Mouse (Mus musculus) limb, embryonic 11.5 days (tissue): ENCODE measurements around the gene Vmn2r37. TPM values are rescaled to one million over a fixed set of nuclear protein-coding genes. Genes with fewer than 3 reads are reported as not detected.
"Not testable (repeated sequence)": the region's sequence is repeated elsewhere in the genome, so short reads cannot be mapped to it uniquely, and the experiment has no call there.

Experiments
- ATAC-seq: fragments of 200-750 bp; cut with Nextera tagmentation; 2 replicates; pipeline ENCODE4 v1.8.0; 2017; ENCODE audit warnings: low read depth; ENCODE audit not compliant: insufficient number of reproducible peaks, low FRiP score, low TSS enrichment
- DNase-seq: peaks from one replicate; pipeline ENCODE4 v3.0.0-alpha.2; 2015; ENCODE audit warnings: low spot score
- H3K27ac ChIP-seq: fragments of 300-500 bp; sonication (generic); replicated peaks from 2 replicates; pipeline ENCODE4 v1.5.1; 2014; ENCODE audit warnings: low read depth, mild to moderate bottlenecking, low read length
- H3K27me3 ChIP-seq: fragments of 300-500 bp; sonication (generic); 2 replicates; pipeline ENCODE4 v1.6.1; 2014; ENCODE audit warnings: mild to moderate bottlenecking, low read length, mixed read lengths; ENCODE audit not compliant: control insufficient read depth, insufficient read depth
- H3K36me3 ChIP-seq: fragments of 300-500 bp; sonication (generic); 2 replicates; pipeline ENCODE4 v1.6.1; 2014; ENCODE audit warnings: mild to moderate bottlenecking, low read length, moderate library complexity, mixed read lengths; ENCODE audit not compliant: control insufficient read depth, insufficient read depth
- H3K4me1 ChIP-seq: fragments of 300-500 bp; sonication (generic); 2 replicates; pipeline ENCODE4 v1.6.1; 2014; ENCODE audit warnings: low read length, mixed read lengths; ENCODE audit not compliant: control insufficient read depth, insufficient read depth
- H3K4me2 ChIP-seq: fragments of 300-500 bp; sonication (generic); 2 replicates; pipeline ENCODE4 v1.6.1; 2014; ENCODE audit warnings: low read depth, mild to moderate bottlenecking, moderate library complexity; ENCODE audit not compliant: severe bottlenecking
- H3K4me3 ChIP-seq: fragments of 300-500 bp; sonication (generic); 2 replicates; pipeline ENCODE4 v1.5.1; 2014; ENCODE audit warnings: low read depth, low read length
- H3K9ac ChIP-seq: fragments of 300-500 bp; sonication (generic); 2 replicates; pipeline ENCODE4 v1.6.1; 2014; ENCODE audit warnings: mild to moderate bottlenecking, low read length
- H3K9me3 ChIP-seq: fragments of 300-500 bp; sonication (generic); 2 replicates; pipeline ENCODE4 v1.6.1; 2016; ENCODE audit warnings: low read length; ENCODE audit not compliant: control insufficient read depth
- WGBS: fragments of 180-500 bp; shearing (Covaris S2); extraction: QIAGEN DNeasy Blood & Tissue Kit; methylation state at CpG from one replicate; pipeline ENCODE4 v1.1.7; 2014; 5-methylcytosine and 5-hydroxymethylcytosine counted together
- polyA plus RNA-seq: library from polyadenylated mRNA; unstranded; fragments of >200 nt; fragmentation: Nextera tagmentation; extraction: Ambion mirVana; gene quantifications from 2 replicates; pipeline ENCODE4 v1.2.1, GENCODE M21; 2014

Vmn2r37 gene
- not detected in 2 replicates for polyA plus RNA-seq

DNA sequence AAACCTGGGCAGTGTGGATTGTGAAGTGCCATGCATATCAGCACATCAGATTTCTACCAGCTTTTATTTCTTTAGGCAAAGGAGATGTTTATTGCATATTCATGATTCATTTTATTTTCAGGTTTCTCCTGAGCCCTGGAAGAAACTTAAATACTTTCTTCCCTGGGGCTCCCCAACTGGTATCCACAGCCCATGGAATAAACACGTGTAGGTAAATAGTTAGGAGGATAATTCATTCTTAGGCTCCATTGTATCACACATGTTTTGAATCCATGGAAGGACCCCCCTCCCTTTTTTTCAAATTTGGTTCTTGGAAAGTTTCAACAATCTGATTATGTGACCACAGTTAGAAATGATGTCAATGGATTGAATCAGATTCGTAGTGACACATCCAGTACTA, at the start of gene Vmn2r37:
TSS of gene Vmn2r37 (minus strand) at position 101 of the 400 bp plus-strand sequence.
- ATAC-seq, H3K9me3 ChIP-seq, H3K27me3 ChIP-seq, H3K27ac ChIP-seq, DNase-seq, H3K9ac ChIP-seq, H3K4me1 ChIP-seq, H3K4me3 ChIP-seq, H3K4me2 ChIP-seq, H3K36me3 ChIP-seq: not testable (repeated sequence)
- WGBS = 58% methylated on average over 1 of the region's 2 CpGs

Other genes with a start within 250 kb of the Vmn2r37 start
- not detected in 2 replicates for gene Vmn2r39, start 192.9 kb downstream of the Vmn2r37 start, polyA plus RNA-seq
- gene Vmn2r38, start 125.8 kb downstream of the Vmn2r37 start, polyA plus RNA-seq = not detected in 2 replicates